Mouse (Mus musculus) intestine, embryonic 14.5 days (tissue): ENCODE measurements around the gene Tmem258. TPM values are rescaled to one million over a fixed set of nuclear protein-coding genes. Genes with fewer than 3 reads are reported as not detected.

Experiments
- ATAC-seq: fragments of 200-750 bp; cut with Nextera tagmentation; replicated peaks from 2 replicates; pipeline ENCODE4 v1.8.0; 2017; ENCODE audit warnings: low read depth, moderate number of reproducible peaks, moderate TSS enrichment, moderate library complexity; ENCODE audit not compliant: low FRiP score, low TSS enrichment
- DNase-seq: peaks from one replicate; pipeline ENCODE4 v3.0.0-alpha.2; 2018; ENCODE audit warnings: low spot score
- H3K27ac ChIP-seq: fragments of 300-500 bp; sonication (generic); 2 replicates; pipeline ENCODE4 v1.5.1; 2014; ENCODE audit warnings: low read depth, mild to moderate bottlenecking, control low read depth
- H3K27me3 ChIP-seq: fragments of 300-500 bp; sonication (generic); replicated peaks from 2 replicates; pipeline ENCODE4 v1.6.1; 2014; ENCODE audit warnings: low read length, control low read depth; ENCODE audit not compliant: control insufficient read depth, insufficient read depth
- H3K36me3 ChIP-seq: fragments of 300-500 bp; sonication (generic); 2 replicates; pipeline ENCODE4 v1.6.1; 2014; ENCODE audit warnings: low read length, control low read depth; ENCODE audit not compliant: control insufficient read depth, insufficient read depth
- H3K4me1 ChIP-seq: fragments of 300-500 bp; sonication (generic); replicated peaks from 2 replicates; pipeline ENCODE4 v1.6.1; 2014; ENCODE audit warnings: low read length, control low read depth, mixed read lengths; ENCODE audit not compliant: control insufficient read depth, insufficient read depth
- H3K4me2 ChIP-seq: fragments of 300-500 bp; sonication (generic); 2 replicates; pipeline ENCODE4 v1.6.1; 2014; ENCODE audit warnings: low read length
- H3K4me3 ChIP-seq: fragments of 300-500 bp; sonication (generic); 2 replicates; pipeline ENCODE4 v1.5.1; 2014; ENCODE audit warnings: low read depth, low read length, control low read depth, mixed read lengths
- H3K9ac ChIP-seq: fragments of 300-500 bp; sonication (generic); 2 replicates; pipeline ENCODE4 v1.6.1; 2014; ENCODE audit warnings: mild to moderate bottlenecking, low read length
- H3K9me3 ChIP-seq: fragments of 300-500 bp; sonication (generic); 2 replicates; pipeline ENCODE4 v1.6.1; 2016; ENCODE audit warnings: low read length, control low read depth; ENCODE audit not compliant: control insufficient read depth
- WGBS: fragments of 180-500 bp; shearing (Covaris S2); extraction: QIAGEN DNeasy Blood & Tissue Kit; methylation state at CpG from one replicate; pipeline ENCODE4 v1.1.7; 2014; 5-methylcytosine and 5-hydroxymethylcytosine counted together
- polyA plus RNA-seq: library from polyadenylated mRNA; unstranded; fragments of >200 nt; fragmentation: Nextera tagmentation; extraction: Ambion mirVana; gene quantifications from 2 replicates; pipeline ENCODE4 v1.2.1, GENCODE M21; 2014

Tmem258 gene
- polyA plus RNA-seq, 1 experiment from 2014 or later, result 499 TPM

DNA sequence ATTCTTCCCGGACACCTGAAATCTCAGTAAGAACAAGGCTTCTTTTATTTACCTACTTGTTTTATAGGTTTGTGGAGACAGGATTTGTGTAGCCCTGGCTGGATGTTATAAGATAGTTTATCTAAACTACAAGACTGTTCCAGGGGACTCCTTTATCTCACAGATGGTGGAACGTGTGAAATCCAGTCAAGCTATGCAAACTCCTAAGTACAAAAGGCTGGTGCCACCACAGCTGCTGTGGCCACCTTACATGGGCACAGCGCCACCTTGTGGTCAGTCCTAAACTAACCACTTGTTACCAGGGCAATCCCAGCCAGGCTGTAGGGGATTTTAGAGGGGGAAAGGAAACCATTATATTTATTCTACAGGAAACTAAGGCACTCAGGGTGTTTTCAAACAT, 5.1 kb upstream of the Tmem258 start:
- Histone ChIP-seq H3K9me3 (no peaks in the 10 kb centered on the region), H3K4me1 (peaks cover 8% of the 10 kb centered on the region), H3K27me3 (no peaks in the 10 kb centered on the region), H3K36me3 (peaks cover 66% of the 10 kb centered on the region), H3K27ac (no peak overlapping the region), H3K4me2 (no peak overlapping the region), H3K9ac (no peak overlapping the region), H3K4me3 (no peak overlapping the region)
- WGBS, result 33% methylated on average over 3 of the region's 3 CpGs
- ATAC-seq, result 0 out of 2 replicates have a peak, but pooled peaks have one; percentile 28
- DNase-seq, result peak; percentile 89

DNA sequence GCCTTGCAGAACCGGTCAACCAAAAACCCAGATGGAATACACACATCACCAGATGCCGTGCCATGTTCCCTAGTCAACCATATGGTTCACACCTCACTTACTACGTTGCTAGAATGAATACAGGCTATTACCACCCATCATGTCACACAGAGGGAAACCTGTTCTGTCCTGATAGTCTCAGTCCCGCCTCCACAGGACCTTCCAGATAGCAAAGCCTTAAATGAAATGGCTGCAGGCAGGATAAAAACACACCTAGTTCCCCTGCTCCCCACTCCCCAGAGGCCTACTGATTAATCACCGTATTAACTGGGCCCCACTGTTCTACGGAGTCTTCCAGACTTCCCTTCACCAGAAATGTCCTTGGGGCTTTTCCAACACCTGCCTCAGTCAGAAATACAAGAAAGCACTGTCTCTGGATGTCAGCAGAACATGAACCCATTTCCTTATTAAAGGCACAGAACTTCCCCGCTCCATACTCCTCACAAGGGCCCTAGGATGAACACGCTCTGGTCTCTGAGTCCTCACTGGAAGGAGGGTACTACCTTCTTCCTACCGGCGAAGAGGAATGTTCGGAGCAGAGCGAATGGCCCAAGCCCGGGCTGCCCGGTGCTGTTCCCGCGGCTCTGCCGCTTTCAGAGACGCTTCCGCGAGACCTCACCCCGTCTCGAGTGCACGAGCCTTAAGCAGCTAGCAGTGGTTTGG, 517 bp upstream of the Tmem258 start:
- ATAC-seq, result peak; percentile 38; the same call in 1 of the 2 replicates

DNA sequence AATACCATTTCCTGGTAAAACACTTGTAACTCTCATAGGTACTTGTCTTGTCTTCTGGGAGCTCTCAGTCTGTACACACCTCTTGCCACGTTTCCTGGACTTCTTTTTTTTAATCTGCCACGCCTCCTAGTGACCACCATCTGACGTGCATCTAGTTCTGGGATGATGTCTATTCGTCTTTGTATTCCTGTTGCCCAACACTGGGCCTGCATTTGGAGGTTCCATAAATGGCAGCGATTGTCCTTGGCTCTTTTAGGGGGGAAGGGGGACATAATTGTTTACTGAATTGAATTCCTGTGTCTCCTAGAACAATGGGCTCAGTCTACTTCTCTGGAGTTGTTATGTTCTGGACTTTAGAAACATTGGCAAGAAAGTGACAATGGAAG, 795 bp downstream of the Tmem258 start:
- Histone ChIP-seq H3K27me3 (no peaks in the 10 kb centered on the region), H3K4me3 (peak overlapping the region; percentile 98), H3K36me3 (peaks cover 62% of the 10 kb centered on the region), H3K9me3 (no peaks in the 10 kb centered on the region), H3K9ac (peak overlapping the region; percentile 91), H3K4me2 (peak overlapping the region; percentile 89), H3K27ac (peak overlapping the region; percentile 83), H3K4me1 (peaks cover 8% of the 10 kb centered on the region)
- under 1% methylated on average over 5 of the region's 5 CpGs for WGBS
- ATAC-seq, result peak; percentile 29; the same call in 1 of the 2 replicates
- peak; percentile 68 for DNase-seq

More for the DNA sequence above, 517 bp upstream of the Tmem258 start:
- 2% methylated on average over 23 of the region's 23 CpGs for WGBS
- Histone ChIP-seq H3K27ac (peak overlapping the region; percentile 83), H3K4me1 (peaks cover 8% of the 10 kb centered on the region), H3K4me2 (peak overlapping the region; percentile 89), H3K9me3 (no peaks in the 10 kb centered on the region), H3K4me3 (peak overlapping the region; percentile 98), H3K9ac (peak overlapping the region; percentile 91), H3K27me3 (no peaks in the 10 kb centered on the region), H3K36me3 (peaks cover 56% of the 10 kb centered on the region)
- DNase-seq, result no peak

DNA sequence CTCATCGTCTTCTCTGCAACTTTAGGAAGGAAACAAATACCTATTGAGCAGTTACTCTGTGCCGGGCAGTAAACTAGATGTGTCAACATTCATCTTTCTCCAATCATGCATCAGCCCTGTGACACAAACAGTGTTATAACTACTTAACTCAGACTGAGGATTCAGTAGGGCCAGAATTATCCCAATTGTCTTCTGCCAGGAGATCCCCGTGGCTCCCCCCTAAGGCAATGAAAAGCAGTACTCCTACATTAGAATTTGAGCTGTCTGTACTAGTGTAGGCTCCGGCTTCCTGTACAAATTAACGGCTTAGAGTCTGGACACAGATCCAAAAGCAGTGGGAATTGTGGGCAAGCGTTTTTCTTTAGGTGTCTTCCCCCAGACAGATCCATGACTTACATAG, 1.2 kb downstream of the Tmem258 start:
- Histone ChIP-seq H3K36me3 (peaks cover 62% of the 10 kb centered on the region), H3K27ac (no peak overlapping the region), H3K27me3 (no peaks in the 10 kb centered on the region), H3K9ac (peak overlapping the region; percentile 91; the same call in 1 of the 2 replicates), H3K4me3 (peak overlapping the region; percentile 98), H3K9me3 (no peaks in the 10 kb centered on the region), H3K4me1 (peaks cover 8% of the 10 kb centered on the region), H3K4me2 (peak overlapping the region; percentile 89)
- no peak for ATAC-seq
- 70% methylated on average over 6 of the region's 6 CpGs for WGBS
- no peak for DNase-seq

DNA sequence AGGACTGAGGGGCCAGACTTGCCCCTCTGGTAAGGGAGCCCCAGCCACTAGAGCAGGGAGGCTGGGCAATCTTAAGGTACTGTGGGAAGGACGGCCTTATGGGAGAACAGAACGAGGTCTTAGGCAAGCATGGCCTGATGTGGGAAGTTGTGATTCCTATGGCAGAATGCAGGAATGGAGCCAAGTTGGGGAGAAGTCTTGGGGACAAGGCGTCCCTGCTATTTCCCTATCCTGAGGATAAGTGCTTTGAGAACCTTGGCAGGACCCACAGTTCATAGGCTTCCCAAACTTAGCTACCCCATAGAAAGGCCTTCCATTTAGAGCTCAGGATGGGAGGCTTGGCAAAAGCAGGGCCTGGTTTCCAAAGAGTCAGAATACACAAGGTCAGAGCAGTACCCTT, 5.0 kb downstream of the Tmem258 start:
- DNase-seq, result no peak

DNA sequence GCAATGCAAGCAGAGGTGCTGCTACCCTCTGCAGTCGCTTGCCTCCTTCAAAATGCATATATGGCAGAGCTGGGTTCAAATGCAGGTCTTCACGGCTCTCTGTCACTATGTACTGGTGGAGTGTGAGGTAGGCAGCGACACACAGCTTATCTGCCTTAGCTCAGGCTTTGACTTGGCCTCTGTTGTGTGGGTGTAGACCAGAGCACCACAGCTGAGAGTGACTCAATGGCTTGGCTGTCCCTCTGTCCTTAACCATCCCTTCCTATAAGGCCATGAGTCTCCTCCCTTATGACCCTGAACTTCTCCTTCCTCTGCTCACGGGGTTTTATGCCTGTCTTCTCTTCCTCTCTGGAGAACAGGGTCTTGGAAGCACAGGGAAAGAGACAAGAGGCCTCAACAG, 7.1 kb downstream of the Tmem258 start:
- Histone ChIP-seq H3K27ac (no peak overlapping the region), H3K9me3 (no peaks in the 10 kb centered on the region), H3K4me1 (no peaks in the 10 kb centered on the region), H3K4me2 (no peak overlapping the region), H3K27me3 (no peaks in the 10 kb centered on the region), H3K4me3 (no peak overlapping the region), H3K9ac (no peak overlapping the region), H3K36me3 (peaks cover 83% of the 10 kb centered on the region)
- DNase-seq (no peak), ATAC-seq (no peak)
- 75% methylated on average over 4 of the region's 4 CpGs for WGBS

More for the DNA sequence above, 5.0 kb downstream of the Tmem258 start:
- Histone ChIP-seq H3K27ac (no peak overlapping the region), H3K27me3 (no peaks in the 10 kb centered on the region), H3K36me3 (peaks cover 77% of the 10 kb centered on the region), H3K9ac (no peak overlapping the region), H3K4me2 (no peak overlapping the region), H3K9me3 (no peaks in the 10 kb centered on the region), H3K4me1 (no peaks in the 10 kb centered on the region), H3K4me3 (no peak overlapping the region)
- 75% methylated on average over 3 of the region's 3 CpGs for WGBS
- no peak for ATAC-seq

DNA sequence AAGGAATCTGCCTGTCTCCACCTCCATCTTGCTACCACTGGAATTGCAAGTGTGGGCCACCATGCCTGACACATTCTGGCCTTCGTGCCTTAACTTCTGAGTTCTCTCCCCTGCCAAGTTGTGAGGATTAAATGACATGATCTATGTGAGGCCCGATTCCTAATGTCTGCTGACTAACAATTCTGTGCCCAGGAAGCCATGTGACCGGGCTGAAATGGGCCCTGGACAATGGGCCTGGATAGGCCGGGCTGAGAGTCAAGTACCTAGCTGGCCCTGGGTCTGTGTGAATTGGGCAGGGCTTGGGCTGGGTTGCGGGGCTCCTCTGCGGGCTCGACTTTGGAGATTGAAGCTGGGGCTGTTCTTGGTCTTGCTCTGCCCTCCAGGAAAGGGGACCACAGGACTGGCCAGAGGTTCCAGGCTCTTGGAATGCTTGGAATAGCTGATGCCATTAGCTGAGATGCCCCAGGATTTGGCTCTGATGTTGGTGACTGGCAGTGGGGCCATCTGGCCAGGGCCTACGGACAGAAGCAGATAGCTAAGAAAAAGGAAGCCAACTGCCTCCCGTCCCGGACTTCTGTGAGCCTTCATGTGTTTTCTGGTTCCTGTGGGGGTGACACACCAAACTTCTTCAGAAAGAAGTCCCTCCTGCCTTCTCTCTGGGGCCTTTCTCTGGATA, 10.1 kb downstream of the Tmem258 start:
- Histone ChIP-seq H3K27me3 (no peaks in the 10 kb centered on the region), H3K4me2 (no peak overlapping the region), H3K36me3 (peaks cover 65% of the 10 kb centered on the region), H3K4me3 (no peak overlapping the region), H3K9ac (no peak overlapping the region), H3K9me3 (no peaks in the 10 kb centered on the region), H3K27ac (no peak overlapping the region), H3K4me1 (no peaks in the 10 kb centered on the region)
- no peak for DNase-seq
- 87% methylated on average over 10 of the region's 10 CpGs for WGBS
- no peak for ATAC-seq

DNA sequence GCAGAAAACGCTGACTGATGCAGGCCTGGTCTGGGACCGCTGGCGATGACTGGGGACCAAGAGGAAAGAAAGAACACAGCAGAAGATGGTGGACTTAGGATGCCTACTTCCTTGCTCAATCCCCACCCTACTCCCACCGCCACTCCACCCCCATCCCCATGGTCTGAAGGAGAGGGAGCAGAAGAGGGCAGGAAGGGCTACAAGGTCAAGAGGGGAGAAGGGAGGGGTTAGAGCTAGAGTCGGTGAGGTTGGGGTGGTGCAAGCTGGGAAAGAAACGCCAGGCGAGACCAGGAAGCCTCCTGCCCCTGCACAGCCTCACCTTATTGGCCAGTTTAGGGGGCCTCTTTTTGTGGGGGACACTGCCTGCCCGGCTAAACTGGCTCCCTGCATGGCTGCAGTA, 12.3 kb downstream of the Tmem258 start:
- no peak for ATAC-seq
- Histone ChIP-seq H3K36me3 (peaks cover 51% of the 10 kb centered on the region), H3K27ac (no peak overlapping the region), H3K9ac (no peak overlapping the region), H3K4me2 (no peak overlapping the region), H3K27me3 (no peaks in the 10 kb centered on the region), H3K4me3 (no peak overlapping the region), H3K4me1 (no peaks in the 10 kb centered on the region; the same call in 1 of the 2 replicates), H3K9me3 (no peaks in the 10 kb centered on the region)
- no peak for DNase-seq
- WGBS, result 70% methylated on average over 8 of the region's 8 CpGs
